Mouse (Mus musculus): Measurements from ENCODE around the gene Nck2. TPM values are rescaled to one million over a fixed set of nuclear protein-coding genes. Genes with fewer than 3 reads are reported as not detected.

The Nck2 gene
- total and polyA plus RNA-seq, 2 experiments from 2014 or later, result 17.7 to 49.7 TPM

DNA sequence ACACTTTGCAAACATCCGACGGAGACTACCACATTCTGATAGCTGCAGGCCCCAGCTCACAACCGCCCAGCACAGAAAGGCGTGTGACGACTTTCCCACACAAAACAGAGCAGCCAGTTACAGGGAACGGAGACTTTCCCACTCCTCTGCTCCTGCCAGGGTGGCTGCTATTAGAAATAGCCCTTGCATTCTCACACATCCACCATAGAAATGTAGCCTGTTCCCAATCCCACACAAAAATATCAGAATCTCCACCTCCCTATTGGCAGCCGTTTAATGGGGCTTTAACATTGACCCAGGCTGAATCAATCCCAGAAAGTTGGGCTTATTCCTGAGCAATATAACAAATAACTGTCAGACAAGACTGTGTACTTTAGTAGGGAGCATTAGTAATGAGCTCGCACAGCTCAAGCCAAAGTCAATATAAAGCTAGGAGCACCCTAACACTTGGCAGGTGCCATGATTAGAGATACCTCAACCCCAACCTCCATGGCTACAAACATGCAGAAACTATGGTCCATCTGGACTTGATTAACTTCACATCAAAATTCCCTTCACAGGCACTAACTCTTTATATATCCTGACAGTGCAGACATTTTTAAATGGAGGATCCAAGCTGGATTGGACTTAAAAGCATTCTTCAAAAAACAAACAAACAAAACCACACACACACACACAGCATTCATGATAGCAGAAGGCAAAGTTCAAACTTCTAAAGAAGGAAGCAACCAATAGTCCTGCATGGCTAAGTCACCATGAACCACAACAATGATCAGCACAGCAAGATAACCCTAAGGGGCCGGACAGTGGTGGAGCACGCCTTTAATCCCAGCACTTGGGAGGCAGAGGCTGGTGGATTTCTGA lies 45.4 kb upstream of the Nck2 start:
- ATAC-seq (ENCODE audit: insufficient read depth, low read depth) (no peak), DNase-seq (ENCODE audit: low spot score) (no peak)
- Histone ChIP-seq H3K27ac (ENCODE audit: low read depth) (no peak overlapping the region), H3K9ac (replicated peaks; ENCODE audit: low read depth, low read length) (no peak overlapping the region), H3K4me1 (ENCODE audit: control insufficient read depth, insufficient read depth) (no peaks in the 10 kb centered on the region), H3K4me2 (ENCODE audit: low read depth, low read length) (no peak overlapping the region), H3K27me3 (ENCODE audit: control insufficient read depth, insufficient read depth, low read length) (no peaks in the 10 kb centered on the region), H3K9me3 (replicated peaks; ENCODE audit: control insufficient read depth, low read length) (no peaks in the 10 kb centered on the region), H3K4me3 (ENCODE audit: low read depth, low read length) (no peak overlapping the region), H3K36me3 (replicated peaks; ENCODE audit: control insufficient read depth, insufficient read depth, low read length) (no peaks in the 10 kb centered on the region)
- TF ChIP-seq CTCF (IDR thresholded peaks at IDR 0.05; ENCODE audit: low read depth) (no peak), EP300 (IDR thresholded peaks at IDR 0.05; ENCODE audit: low read depth) (no peak)
- 87% methylated on average over 10 of the region's 10 CpGs for WGBS

DNA sequence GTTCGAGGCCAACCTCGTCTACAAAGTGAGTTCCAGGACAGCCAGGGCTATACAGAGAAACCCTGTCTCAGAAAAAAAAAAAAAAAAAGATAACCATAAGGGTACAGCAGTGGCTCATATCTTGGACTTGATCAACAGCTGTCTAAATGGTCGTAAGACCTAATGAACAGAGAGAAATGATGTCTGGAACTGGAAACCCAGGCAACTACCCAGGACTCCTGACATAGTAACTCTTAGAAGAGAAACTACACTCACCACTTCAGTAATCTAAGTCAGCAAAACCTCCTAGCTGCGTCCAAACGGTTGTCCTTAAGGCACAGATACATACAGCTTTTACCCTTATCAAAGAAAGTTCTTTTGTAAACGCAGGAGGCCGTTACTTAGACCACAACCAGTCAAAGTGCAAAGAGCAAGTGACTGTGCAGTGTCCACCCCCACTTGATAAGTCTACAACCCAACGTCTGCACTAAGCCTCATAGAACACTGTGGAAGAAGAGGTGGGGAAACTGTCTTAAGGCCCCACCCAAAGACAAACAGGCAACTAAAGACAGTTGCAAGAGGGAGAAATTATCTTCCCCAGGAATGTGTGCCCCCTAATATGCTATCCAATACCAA lies 44.7 kb upstream of the Nck2 start:
- no peak overlapping the region for H3K9ac ChIP-seq (replicated peaks; ENCODE audit: low read depth, low read length)
- no peak for ATAC-seq (ENCODE audit: insufficient read depth, low read depth)
- no peaks in the 10 kb centered on the region for H3K4me1 ChIP-seq (ENCODE audit: control insufficient read depth, insufficient read depth)
- H3K36me3 ChIP-seq (replicated peaks; ENCODE audit: control insufficient read depth, insufficient read depth, low read length), result no peaks in the 10 kb centered on the region
- 56% methylated on average over 8 of the region's 8 CpGs for WGBS
- H3K27me3 ChIP-seq (ENCODE audit: control insufficient read depth, insufficient read depth, low read length), result no peaks in the 10 kb centered on the region
- TF ChIP-seq CTCF (IDR thresholded peaks at IDR 0.05; ENCODE audit: low read depth), result no peak
- TF ChIP-seq EP300 (IDR thresholded peaks at IDR 0.05; ENCODE audit: low read depth), result no peak
- H3K4me2 ChIP-seq (ENCODE audit: low read depth, low read length), result no peak overlapping the region
- no peak overlapping the region for H3K4me3 ChIP-seq (ENCODE audit: low read depth, low read length)
- no peak overlapping the region for H3K27ac ChIP-seq (ENCODE audit: low read depth)
- H3K9me3 ChIP-seq (replicated peaks; ENCODE audit: control insufficient read depth, low read length), result no peaks in the 10 kb centered on the region
- DNase-seq (ENCODE audit: low spot score), result no peak

DNA sequence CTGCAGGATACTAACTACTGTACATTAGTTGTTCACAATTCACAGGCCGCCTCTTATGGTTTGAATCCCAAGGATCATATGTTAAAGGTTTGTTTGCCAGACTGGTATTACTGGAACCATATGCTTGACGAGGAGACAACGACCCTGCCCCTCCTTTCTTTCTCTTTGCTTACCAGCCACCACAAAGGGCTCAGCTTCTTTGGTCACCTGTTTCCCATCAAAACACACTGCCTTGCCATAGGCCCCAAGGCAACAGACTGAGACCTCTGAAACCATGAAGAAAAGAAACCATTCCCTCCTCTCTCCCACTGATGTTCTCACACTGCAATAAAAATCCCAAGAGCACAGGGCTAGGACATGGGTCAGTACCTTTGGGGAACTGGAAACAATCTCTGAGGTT lies 43.7 kb upstream of the Nck2 start:
- H3K4me2 ChIP-seq (ENCODE audit: low read depth, low read length), result no peak overlapping the region
- WGBS, result 72% methylated on average over 3 of the region's 3 CpGs
- DNase-seq (ENCODE audit: low spot score) (no peak), ATAC-seq (ENCODE audit: insufficient read depth, low read depth) (no peak)
- H3K9ac ChIP-seq (replicated peaks; ENCODE audit: low read depth, low read length), result no peak overlapping the region
- TF ChIP-seq CTCF (IDR thresholded peaks at IDR 0.05; ENCODE audit: low read depth) (no peak), EP300 (IDR thresholded peaks at IDR 0.05; ENCODE audit: low read depth) (no peak)
- H3K27ac ChIP-seq (ENCODE audit: low read depth), result no peak overlapping the region
- no peaks in the 10 kb centered on the region for H3K27me3 ChIP-seq (ENCODE audit: control insufficient read depth, insufficient read depth, low read length)
- H3K4me1 ChIP-seq (ENCODE audit: control insufficient read depth, insufficient read depth), result no peaks in the 10 kb centered on the region
- no peak overlapping the region for H3K4me3 ChIP-seq (ENCODE audit: low read depth, low read length)
- H3K36me3 ChIP-seq (replicated peaks; ENCODE audit: control insufficient read depth, insufficient read depth, low read length), result no peaks in the 10 kb centered on the region
- no peaks in the 10 kb centered on the region for H3K9me3 ChIP-seq (replicated peaks; ENCODE audit: control insufficient read depth, low read length)

DNA sequence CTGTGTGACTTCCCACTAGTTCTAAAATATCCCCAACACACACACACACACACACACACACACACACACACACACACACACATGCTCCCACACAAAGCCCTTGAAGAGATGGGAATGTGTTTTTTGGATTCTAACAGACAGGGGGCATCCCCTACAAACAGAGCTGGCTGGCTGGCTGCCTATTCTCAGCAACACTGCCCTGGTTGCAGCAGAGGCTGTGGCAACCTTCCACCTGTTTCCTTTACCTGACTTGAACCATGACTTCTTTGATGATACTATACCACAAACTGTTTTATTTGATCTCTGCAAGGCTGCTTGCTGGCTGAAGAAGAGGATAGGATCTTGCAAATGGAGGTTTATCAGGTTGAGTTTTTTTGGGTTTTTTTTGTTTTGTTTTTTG lies 41.0 kb upstream of the Nck2 start:
- no peak for ATAC-seq (ENCODE audit: insufficient read depth, low read depth)
- no peak for DNase-seq (ENCODE audit: low spot score)
- no peaks in the 10 kb centered on the region for H3K36me3 ChIP-seq (replicated peaks; ENCODE audit: control insufficient read depth, insufficient read depth, low read length)
- TF ChIP-seq CTCF (IDR thresholded peaks at IDR 0.05; ENCODE audit: low read depth), result peak; percentile 27
- TF ChIP-seq EP300 (IDR thresholded peaks at IDR 0.05; ENCODE audit: low read depth), result no peak
- H3K4me3 ChIP-seq (ENCODE audit: low read depth, low read length), result no peak overlapping the region
- no peak overlapping the region for H3K27ac ChIP-seq (ENCODE audit: low read depth)
- no peaks in the 10 kb centered on the region for H3K27me3 ChIP-seq (ENCODE audit: control insufficient read depth, insufficient read depth, low read length)
- no peaks in the 10 kb centered on the region for H3K9me3 ChIP-seq (replicated peaks; ENCODE audit: control insufficient read depth, low read length)
- no peak overlapping the region for H3K4me2 ChIP-seq (ENCODE audit: low read depth, low read length)
- no peak overlapping the region for H3K9ac ChIP-seq (replicated peaks; ENCODE audit: low read depth, low read length)
- no peaks in the 10 kb centered on the region for H3K4me1 ChIP-seq (ENCODE audit: control insufficient read depth, insufficient read depth)

DNA sequence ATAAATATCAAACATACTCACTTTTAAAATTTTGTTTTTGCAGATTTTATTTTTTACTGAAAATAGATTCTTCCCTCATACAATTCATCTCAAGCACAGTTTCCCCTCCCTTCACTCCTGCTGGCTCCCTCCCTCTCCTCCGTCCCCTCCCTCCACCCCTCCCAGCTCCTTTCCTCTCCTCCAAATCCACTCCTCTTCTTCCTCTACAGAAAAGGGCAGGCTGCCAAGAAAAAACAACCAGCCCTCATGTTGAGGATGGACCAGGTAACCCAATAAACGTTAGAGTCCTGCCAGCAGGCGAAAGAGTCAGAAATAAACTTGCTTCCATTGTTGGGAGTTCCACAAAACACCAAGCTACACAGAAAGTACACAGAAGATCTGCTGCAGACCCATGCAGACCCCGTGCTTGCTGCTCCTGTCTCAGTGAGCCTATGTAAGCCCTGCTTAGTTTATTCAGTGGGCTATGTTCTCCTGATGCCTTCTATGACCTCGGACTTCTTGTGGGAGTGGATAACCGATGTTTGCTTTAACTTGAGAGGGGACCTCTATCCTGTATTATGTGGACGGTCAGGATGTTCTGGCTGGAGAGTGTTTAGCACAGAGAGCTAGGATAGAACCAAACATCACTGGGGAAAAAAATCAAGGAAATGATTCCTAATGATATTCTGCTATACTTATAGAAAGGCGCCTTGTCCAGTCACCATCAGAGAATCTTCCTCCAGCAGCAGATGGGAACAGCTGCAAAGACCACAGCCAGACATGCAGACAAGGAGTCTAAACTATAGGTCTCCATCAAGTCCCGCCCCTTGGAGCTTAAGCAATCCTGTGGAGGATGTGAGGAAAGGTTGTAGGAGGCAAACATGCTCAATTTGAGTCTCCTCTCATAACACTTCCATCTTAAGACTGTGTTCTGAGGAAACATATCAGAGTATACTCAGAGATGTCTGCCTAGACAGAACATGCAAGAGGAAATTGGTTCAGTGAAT lies 39.4 kb upstream of the Nck2 start:
- Histone ChIP-seq H3K9me3 (replicated peaks; ENCODE audit: control insufficient read depth, low read length) (no peaks in the 10 kb centered on the region), H3K27me3 (ENCODE audit: control insufficient read depth, insufficient read depth, low read length) (no peaks in the 10 kb centered on the region), H3K4me1 (ENCODE audit: control insufficient read depth, insufficient read depth) (no peaks in the 10 kb centered on the region), H3K9ac (replicated peaks; ENCODE audit: low read depth, low read length) (no peak overlapping the region), H3K36me3 (replicated peaks; ENCODE audit: control insufficient read depth, insufficient read depth, low read length) (no peaks in the 10 kb centered on the region), H3K4me2 (ENCODE audit: low read depth, low read length) (no peak overlapping the region), H3K27ac (ENCODE audit: low read depth) (peak overlapping the region; percentile 26; the same call in 1 of the 2 replicates), H3K4me3 (ENCODE audit: low read depth, low read length) (no peak overlapping the region)
- WGBS, result 42% methylated on average over 9 of the region's 9 CpGs
- no peak for TF ChIP-seq EP300 (IDR thresholded peaks at IDR 0.05; ENCODE audit: low read depth)
- TF ChIP-seq CTCF (IDR thresholded peaks at IDR 0.05; ENCODE audit: low read depth), result no peak
- DNase-seq (ENCODE audit: low spot score), result no peak
- no peak for ATAC-seq (ENCODE audit: insufficient read depth, low read depth)
